ENCODE assay signal across 23 mouse cellular contexts in genomic region chr2:62244167-62244566, GRCm38 (mm10).
A peak's percentile ranks its signal among the peaks of the same experiment; 100 is the strongest.
DNase-seq lines count a peak whose midpoint lies in the region; ATAC-seq lines count a peak whose summit lies in the region.
"Had no signal": no experiment of that assay in that cellular context is flagged by ENCODE, and none has a peak within 500 bp of the region (broad histone marks: within the 10 kb centered on the region; RNA-seq: fewer than 3 reads in every experiment).

No protein-coding gene starts in this region.

- no peak overlapping the region for H3K9ac ChIP-seq in forebrain, embryonic 14.5 days (ENCODE audit: low read length)
- H3K9ac ChIP-seq in forebrain, embryonic 13.5 days: no peak overlapping the region
- H3K9ac ChIP-seq: embryonic facial prominence, embryonic 12.5 days; heart, embryonic 13.5 days; limb, embryonic 12.5 days; liver, embryonic 12.5 days; lung, embryonic 14.5 days had no signal

- 11% methylated on average over 4 of the region's 4 CpGs for WGBS in forebrain, embryonic 14.5 days
- WGBS in forebrain, embryonic 13.5 days: 10% methylated on average over 4 of the region's 4 CpGs

- no peaks in the 10 kb centered on the region for H3K27me3 ChIP-seq in forebrain, embryonic 14.5 days (replicated peaks; ENCODE audit: control insufficient read depth, insufficient read depth, low read length)
- no peaks in the 10 kb centered on the region for H3K27me3 ChIP-seq in forebrain, embryonic 13.5 days
- H3K27me3 ChIP-seq: CH12.LX; embryonic facial prominence, embryonic 12.5 days; heart, embryonic 13.5 days; limb, embryonic 12.5 days; liver, embryonic 12.5 days had no signal

- no peaks in the 10 kb centered on the region for H3K36me3 ChIP-seq in forebrain, embryonic 14.5 days (ENCODE audit: control insufficient read depth, insufficient read depth, low read length)
- no peaks in the 10 kb centered on the region for H3K36me3 ChIP-seq in forebrain, embryonic 13.5 days (ENCODE audit: poor library complexity, severe bottlenecking)
- H3K36me3 ChIP-seq: embryonic facial prominence, embryonic 12.5 days; heart, embryonic 13.5 days; limb, embryonic 12.5 days; liver, embryonic 12.5 days had no signal

- no peak overlapping the region for H3K4me3 ChIP-seq in forebrain, embryonic 14.5 days (ENCODE audit: low read depth, low read length)
- H3K4me3 ChIP-seq in forebrain, embryonic 13.5 days: no peak overlapping the region
- H3K4me3 ChIP-seq: embryonic facial prominence, embryonic 12.5 days; heart, embryonic 13.5 days; limb, embryonic 12.5 days; liver, embryonic 12.5 days had no signal

- no peak overlapping the region for H3K27ac ChIP-seq in forebrain, embryonic 14.5 days (ENCODE audit: low read depth, low read length)
- H3K27ac ChIP-seq in forebrain, embryonic 13.5 days: no peak overlapping the region
- H3K27ac ChIP-seq: embryonic facial prominence, embryonic 12.5 days; heart, embryonic 13.5 days; hindbrain, postnatal 0 days; limb, embryonic 12.5 days; liver, embryonic 12.5 days had no signal

- H3K9me3 ChIP-seq in forebrain, embryonic 14.5 days (replicated peaks; ENCODE audit: control insufficient read depth, low read length): no peaks in the 10 kb centered on the region
- no peaks in the 10 kb centered on the region for H3K9me3 ChIP-seq in forebrain, embryonic 13.5 days (replicated peaks)
- H3K9me3 ChIP-seq: embryonic facial prominence, embryonic 12.5 days; heart, embryonic 13.5 days; limb, embryonic 12.5 days; liver, embryonic 12.5 days had no signal

- no peak overlapping the region for H3K4me2 ChIP-seq in forebrain, embryonic 14.5 days (ENCODE audit: low read length)
- no peak overlapping the region for H3K4me2 ChIP-seq in forebrain, embryonic 13.5 days
- H3K4me2 ChIP-seq: embryonic facial prominence, embryonic 12.5 days; heart, embryonic 13.5 days; limb, embryonic 12.5 days; liver, embryonic 12.5 days; lung, embryonic 14.5 days had no signal

- no peaks in the 10 kb centered on the region for H3K4me1 ChIP-seq in forebrain, embryonic 14.5 days (ENCODE audit: control insufficient read depth, insufficient read depth, low read length)
- peaks cover 3% of the 10 kb centered on the region; the same call in 1 of the 2 replicates for H3K4me1 ChIP-seq in forebrain, embryonic 13.5 days
- H3K4me1 ChIP-seq: embryonic facial prominence, embryonic 12.5 days; heart, embryonic 13.5 days; limb, embryonic 12.5 days; liver, embryonic 12.5 days had no signal

- DNase-seq in forebrain, embryonic 14.5 days (ENCODE audit: low spot score): peak; percentile 6
- peak; percentile 9 to 21 for DNase-seq in layer of hippocampus, postnatal 36 days
- DNase-seq in layer of hippocampus, postnatal 25 days (ENCODE audit: extremely low spot score in 1 of 2, low spot score in 1 of 2): no peak
- peak; percentile 18 for DNase-seq in embryo, embryonic 10.5 days (ENCODE audit: low spot score)
- peak; percentile 33 for DNase-seq in retina, embryonic 14.5 days (ENCODE audit: low spot score)
- no peak for DNase-seq in urinary bladder, adult 2 months (ENCODE audit: low spot score)
- DNase-seq: adrenal gland, postnatal 25 days; cerebellum, adult 11-12 months; cerebellum, postnatal 14 days; gastrocnemius, postnatal 10 days; heart, adult 11 months; lung, embryonic 14.5 days; lung, postnatal 4 days; spleen, adult 18-20 months; thymus, postnatal 25 days had no signal

- ATAC-seq in forebrain, embryonic 14.5 days: no peak
- no peak for ATAC-seq in forebrain, embryonic 13.5 days
- ATAC-seq: hindbrain, postnatal 0 days; intestine, postnatal 0 days; liver, embryonic 12.5 days had no signal

Comparison
In these comparisons a context has a peak if more than half of its experiments do, and no peak if none do; other contexts are left out.
1. DNase-seq: peak in forebrain, embryonic 14.5 days (single experiment), layer of hippocampus, postnatal 36 days (2 of 2), embryo, embryonic 10.5 days (single experiment) and retina, embryonic 14.5 days (single experiment); none in layer of hippocampus, postnatal 25 days (0 of 2) and urinary bladder, adult 2 months (single experiment).